Mouse (Mus musculus) frontal cortex, postnatal 25 days (tissue): ENCODE measurements around the gene Cnpy2.

ENCODE experiments used
- DNase-seq, 2 experiments: peaks; one replicate each; pipeline ENCODE4 v3.0.0; 2022; ENCODE audit warnings: low spot score in 2 of 2

The Cnpy2 gene

DNA sequence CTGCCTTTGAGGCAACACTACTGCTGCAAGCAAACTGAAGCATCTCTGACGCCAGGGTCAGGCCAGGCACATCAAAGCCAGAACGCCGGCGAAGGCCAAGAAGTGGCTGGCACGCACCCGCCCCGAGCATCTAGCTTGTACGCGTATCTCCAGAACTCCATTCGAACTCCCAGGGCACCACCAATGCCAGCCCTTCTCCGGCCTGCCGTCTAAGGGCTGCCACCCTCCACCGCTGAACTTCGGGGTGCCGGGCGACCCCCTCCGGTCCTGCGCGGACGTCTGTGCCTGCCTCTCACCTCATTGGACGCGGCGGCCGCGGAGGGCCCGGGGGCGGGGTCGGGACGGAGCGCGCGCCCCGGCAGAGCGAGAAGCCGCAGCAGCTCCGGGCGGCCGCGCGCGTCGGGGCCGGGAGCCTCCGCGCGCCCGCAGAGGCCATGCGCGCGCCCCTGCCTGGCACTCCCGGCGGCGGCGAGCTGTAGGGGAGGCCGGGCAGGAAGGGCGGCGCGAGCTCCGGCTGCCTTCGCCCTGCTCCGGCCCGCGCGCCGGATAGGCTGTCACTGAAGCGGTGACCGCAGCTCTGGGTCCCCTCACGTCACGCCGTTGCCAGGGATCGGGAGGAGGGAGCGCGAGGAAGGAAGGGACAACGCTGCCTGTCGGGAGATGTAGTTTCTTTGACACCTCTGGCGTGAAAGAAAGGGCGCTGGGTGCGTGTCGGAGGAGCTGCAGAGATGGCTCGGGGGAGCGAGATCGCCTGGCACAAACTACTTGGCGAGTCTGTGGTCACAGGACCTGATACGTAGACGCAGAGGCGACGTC, 46.4 kb downstream of the Cnpy2 start, which contains the start of gene Coq10a:
Gene Coq10a (minus strand): TSS at position 596 of the 816 bp plus-strand sequence.
- DNase-seq, result peak; percentile 84 to 87

DNA sequence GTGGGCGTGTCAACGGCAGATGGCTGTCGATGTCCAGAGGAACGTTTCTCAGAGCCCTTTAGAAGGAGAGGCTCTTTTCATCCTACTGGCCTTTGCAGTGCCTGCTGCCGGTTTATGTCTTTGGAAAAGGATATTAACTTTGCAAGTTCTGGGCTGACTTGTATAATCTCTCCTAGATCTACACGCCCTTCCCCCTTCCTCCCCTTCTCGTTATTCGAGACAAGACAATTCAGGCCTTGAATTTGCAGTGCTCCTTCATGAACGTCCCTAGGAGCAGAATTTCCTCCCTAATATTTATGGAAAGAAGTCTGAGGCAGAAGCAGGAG, 46.9 kb downstream of the Cnpy2 start:
- no peak for DNase-seq

DNA sequence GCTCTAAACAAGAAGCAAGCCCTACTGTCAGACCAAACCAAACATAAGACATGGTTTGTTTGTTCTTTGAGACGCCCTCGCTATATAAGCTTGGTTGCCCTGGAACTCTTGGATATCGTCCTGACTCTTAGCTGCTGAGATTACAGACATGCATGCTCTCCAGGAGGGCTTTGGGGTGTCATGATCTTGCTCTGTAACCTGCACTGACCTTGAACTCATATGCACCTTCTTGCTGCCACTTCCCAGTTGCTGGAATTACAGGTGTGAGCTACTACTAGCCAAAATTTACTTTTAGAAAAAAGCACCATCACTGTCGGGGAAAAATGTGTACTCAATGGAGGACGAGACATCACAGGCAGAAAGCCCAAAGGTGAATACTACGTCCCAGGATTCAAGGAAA, 47.3 kb downstream of the Cnpy2 start:
- DNase-seq, result no peak

DNA sequence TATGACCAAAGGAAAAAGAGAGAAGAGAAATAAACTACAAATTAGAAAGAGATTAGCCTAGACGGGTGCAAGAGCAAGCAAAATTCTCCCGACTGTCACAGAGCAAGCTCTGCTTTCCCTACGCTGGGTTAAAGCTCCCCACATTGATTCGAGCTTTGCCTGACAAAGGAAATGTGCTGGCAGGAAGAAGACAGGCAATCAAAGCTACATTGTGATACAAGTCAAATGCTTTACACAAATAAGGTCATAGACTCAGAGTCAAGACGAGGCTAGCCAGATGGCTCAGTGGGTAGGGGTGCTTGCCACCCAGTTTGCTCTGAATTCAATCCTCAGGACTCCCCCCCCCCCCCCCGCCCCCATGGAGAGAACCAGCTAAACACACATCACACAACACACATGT, 47.8 kb downstream of the Cnpy2 start:
- no peak for DNase-seq

DNA sequence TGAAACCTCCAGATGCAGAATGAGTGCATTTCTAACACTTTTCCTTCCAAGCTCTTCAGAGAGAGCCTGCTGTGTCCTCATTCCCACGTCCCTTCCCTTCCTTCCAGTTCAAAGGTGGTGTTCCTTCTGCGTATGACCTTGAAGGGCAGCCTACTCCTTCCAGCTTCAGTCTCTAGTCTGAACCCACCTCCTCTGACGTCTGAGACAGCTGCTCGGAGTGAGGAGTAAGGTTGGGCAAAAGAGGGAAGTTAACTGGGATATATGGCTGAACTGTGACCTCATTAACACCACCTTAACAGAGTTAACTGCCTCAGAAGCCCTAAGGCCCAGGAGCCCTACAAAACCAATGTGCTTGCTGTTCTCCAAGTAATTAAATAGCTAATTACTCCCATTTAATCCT, 48.3 kb downstream of the Cnpy2 start:
- DNase-seq, result no peak

DNA sequence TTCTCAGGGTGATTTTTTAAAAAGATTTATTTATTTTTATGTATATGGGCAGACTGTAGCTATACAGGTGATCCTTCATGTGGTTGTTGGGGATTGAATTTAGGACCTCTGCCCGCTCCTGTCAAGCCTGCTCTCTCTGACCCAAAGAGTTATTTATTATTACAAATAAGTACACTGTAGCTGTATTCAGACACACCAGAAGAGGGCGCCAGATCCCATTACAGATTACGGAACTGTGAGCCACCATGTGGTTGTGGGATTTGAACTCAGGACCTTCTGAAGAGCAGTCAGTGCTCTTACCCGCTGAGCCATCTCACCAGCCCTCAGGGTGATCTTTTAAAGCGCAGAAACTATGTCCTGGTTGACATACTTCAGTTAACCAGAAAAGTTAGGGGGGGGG, 49.9 kb downstream of the Cnpy2 start:
- DNase-seq, result no peak

DNA sequence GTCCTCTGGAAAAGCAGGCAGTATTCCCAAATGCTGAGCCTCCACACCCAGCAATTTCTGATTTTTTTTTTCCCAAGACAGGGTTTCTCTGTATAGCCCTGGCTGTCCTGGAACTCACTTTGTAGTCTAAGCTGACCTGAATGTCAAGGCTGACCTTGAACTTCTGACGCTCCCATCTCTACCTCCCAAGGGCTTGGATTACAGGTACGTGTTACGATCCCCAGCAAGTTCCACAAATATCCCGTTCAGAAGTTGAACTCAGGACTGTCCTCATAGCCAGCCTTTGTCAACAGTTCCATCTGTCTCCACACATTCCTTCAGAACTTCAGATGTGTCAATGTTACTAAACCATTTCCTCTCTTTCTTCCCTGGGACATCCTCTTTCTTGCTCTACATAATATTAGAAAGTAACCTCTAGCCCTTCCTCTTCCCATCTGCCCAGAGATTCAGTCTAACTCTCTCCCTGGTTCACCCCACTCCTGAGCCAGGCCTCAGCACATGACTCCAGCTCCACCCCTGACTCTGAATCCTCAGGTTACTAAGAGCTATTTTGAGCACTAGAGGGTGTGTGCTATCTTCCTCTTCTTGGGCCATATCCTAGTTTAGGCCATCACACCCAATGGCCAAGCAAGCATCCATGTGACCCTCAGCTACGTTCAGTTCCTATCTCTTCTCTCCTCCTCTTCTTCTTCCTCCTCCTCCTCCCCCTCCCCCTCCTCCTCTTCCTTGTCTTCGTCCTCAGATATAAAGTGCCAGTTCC, 50.9 kb downstream of the Cnpy2 start:
- DNase-seq, result no peak

DNA sequence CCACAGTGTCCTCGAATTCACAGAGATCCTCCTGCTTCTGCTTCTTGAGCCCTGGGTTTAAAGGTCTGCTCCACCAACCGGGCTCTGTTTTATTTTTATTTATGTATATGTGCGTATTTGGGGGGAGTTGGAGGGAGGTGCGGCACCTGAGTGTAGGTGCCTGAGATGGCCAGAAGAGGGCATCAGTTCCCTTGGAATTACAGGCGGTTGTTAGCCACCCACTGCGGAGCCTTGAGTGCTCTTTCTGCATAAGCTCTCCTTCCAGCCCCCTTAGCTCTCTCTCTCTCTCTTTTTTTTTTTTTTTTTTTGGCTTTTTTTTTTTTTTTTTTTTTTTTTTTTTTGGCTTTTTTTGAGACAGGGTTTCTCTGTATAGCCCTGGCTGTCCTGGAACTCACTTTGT, 52.1 kb downstream of the Cnpy2 start:
- DNase-seq, result no peak

DNA sequence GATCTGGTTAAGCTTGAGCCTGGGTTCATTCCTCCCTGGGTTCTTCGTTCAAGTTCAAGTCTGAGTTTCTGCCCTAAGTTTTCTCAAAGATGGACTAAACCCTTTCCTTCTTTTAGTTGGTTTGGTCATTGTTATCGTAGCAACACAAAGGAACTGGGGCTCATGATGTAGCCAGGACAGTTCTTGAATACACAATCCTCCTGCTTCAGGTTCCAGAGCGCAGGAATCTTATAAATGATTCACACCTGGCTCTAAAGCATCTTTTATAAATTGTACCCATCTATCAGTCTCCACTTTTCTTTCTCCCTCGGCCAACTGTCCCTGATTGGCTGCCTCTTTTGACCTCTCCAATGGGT, 53.8 kb downstream of the Cnpy2 start:
- DNase-seq, result no peak

DNA sequence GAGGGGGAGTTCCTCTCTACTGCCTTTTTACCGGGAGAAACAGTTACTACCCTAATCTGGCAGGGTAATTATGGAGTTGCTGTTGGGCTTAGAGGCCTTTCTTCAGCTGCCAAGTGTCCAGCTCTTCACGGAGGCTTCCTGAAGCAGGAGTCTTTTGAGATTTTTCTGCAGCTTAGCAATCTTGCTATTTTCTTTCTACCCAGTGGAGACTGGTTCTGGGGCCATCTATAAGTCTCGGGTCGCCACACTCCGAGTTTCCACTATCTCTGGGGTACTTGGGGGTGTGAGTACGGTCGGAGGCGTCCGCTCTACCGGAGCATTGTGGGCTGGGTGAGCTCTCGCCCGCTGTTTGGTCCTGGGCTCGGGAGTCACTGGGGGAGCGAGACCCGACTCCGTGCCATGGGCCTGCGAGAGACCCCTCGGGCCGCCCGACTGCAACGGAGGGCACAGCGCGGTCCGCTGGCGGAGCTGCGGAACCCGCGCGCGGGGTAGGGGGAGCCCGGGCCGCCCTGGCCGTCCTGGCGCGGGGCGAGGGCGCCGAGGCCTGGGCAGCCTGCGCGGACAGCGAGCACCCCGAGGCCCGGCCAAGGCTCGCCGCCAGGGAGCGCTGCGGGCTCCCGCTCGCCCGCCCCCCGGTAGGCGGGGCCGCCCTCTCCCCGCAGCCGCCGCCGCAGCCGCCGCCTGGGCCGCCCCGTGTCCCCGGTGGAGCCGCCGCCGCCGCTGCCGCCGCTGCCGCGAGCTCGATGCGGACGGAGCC, 54.4 kb downstream of the Cnpy2 start, which contains the start of gene Ankrd52:
Gene Ankrd52 (plus strand): TSS at position 661 of the 757 bp plus-strand sequence.
- DNase-seq, result peak; percentile 65 to 69
